Mouse (Mus musculus): Measurements from ENCODE around the gene Mmgt2.

The Mmgt2 gene

GRCm38 (mm10) chr11:62621586-62622283, 26.7 kb upstream of the Mmgt2 start:
- ATAC-seq (ENCODE audit: low TSS enrichment), result no peak

DNA sequence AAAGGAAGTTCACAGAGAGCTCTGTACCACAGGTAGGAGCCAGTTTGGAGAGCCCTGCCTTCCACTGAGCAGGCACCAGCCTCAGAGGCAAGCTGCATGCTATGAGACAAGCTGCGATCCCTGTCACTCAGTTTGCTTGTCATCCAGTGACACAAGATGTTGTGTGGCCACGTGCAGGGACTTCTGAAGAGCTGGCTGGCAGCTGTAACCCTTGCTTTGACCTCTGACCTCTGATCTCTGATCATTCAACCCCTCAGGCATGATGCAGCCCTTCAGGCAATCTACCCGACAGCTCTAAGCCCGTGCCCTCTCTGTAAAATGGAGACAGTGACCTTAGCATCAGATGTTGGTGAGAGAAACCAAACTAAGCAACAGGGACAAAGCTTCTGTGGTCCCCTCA, 25.6 kb upstream of the Mmgt2 start:
- no peak for ATAC-seq (ENCODE audit: low TSS enrichment)

DNA sequence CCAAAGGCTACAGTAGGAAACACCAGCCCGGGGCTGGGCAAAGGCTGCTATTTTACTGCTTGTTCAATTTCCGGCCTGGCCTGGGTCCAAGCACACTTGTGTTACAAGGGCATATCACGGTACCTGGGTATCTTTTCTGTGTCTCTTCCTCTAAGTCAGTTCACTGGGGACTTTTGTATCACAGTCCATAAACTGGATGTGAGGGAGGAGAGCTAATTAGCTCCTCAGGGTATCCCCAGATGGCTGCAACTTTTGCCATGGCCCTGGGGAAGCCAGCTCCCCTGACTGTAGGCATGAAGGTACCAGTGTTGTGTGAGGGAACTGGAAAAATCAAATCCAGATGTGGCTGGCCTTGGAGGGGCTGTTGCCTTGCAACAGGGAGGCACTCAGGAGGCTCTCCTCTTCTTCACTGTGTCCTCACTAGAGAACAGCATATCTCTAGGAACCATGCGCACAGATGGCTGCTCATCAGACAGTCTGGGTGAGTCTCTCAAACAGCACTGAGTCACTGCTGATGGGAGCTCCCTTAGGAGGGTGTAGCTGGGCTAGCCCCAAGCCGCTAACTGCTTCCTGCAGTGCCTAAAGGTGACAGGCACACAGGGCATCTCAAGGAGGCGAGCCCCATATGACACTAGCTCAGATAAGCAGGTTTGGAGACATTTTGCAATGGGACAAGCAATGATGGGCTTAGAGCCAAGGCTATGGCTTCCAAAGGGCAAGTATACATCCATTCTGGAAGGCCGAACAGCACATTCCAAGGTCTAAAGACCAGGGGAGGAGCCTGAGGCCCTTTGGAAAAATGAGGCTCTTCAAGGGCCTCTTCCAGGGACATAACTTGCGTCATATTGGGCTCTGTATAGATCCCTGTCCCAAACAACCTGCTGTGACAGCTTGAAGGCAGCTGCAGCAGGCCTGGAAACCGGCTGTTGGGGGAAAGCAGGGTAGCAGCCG, 23.8 kb upstream of the Mmgt2 start:
- ATAC-seq (ENCODE audit: low TSS enrichment), result peak; percentile 94

DNA sequence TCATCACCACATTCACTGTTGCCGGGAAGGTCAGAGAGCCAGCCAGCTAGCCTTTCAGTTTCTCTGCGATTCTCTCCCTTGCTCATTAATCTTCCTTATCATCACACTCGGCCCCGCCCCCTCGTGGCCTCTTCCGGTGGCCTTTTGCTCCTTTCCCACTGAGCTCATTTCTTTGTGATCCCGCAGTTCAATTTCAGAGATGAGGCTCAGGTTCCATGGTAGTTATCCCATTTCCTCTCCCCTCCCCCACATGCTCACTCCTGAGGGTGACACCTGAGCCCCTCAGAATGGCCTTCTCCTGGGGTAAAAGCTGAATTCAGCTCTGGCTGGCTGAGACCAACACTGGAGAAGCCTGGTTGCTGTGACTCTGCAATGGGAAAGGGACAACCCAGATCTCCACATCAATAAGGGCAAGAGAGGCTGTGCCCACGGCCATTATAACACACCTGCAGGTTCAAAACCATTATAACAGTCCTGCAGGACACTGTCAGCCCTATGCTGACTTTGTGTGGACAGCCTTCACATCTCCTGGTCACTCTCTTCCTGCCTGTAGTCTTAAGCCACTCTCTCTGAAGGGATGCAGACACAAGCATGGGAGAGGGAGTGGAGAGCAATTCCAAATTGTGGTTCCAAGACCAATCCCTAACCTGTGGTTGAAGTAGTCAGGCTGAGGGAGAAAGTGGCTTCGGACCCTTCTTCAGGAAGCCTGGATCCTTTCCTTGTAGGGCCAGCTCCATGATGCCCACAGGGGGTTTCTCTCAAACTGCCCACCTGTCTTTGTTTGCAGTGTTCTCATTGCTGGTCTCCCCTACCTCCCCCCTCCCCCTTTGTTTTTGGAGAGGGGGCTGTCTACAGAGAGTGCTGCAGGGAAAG, 18.9 kb upstream of the Mmgt2 start:
- no peak for ATAC-seq (ENCODE audit: low TSS enrichment)

- ATAC-seq (ENCODE audit: low TSS enrichment), result peak; percentile 13; the same call in 1 of the 2 replicates
Measured at GRCm38 (mm10) chr11:62630225-62630821, 18.1 kb upstream of the Mmgt2 start.

DNA sequence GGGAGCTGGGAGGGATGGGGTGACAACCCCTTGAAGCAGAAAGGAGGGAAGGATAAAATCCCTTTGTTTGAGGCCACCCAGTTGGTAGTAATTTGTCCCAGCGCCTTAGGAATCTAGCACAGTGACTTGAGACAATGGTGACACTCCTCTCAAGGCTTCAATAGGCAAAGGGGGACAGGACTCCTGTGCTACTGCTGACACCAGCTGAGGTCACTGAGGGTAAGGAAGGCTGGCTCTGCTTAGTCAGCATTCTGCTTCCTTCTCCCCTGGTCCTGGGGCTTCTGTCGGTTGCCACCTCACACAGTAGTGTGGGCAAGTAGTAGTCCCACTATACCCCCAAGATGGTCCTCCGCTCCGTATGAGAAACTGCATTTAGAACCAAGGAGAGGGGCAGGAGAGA, 17.3 kb upstream of the Mmgt2 start:
- ATAC-seq (ENCODE audit: low TSS enrichment), result no peak

DNA sequence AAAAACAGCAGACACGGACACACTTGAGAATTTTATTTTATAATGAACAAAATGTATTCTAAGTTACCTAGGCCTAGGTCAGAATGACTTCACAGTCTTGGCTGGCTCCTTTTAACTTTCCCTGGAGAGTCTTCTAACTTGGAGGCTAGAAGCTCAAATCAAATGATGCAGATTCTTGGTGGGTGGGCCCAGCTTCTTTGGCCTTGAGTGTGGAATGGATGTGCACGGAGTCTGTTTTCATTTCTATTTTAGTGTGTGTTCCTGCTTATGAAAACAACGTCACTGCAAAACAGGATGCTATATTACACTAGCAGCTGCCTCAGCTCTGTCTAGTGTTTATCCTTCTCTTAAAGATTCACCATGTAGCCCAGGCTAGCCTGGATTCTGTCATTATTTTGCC, 13.1 kb upstream of the Mmgt2 start:
- no peak for ATAC-seq (ENCODE audit: low TSS enrichment)

DNA sequence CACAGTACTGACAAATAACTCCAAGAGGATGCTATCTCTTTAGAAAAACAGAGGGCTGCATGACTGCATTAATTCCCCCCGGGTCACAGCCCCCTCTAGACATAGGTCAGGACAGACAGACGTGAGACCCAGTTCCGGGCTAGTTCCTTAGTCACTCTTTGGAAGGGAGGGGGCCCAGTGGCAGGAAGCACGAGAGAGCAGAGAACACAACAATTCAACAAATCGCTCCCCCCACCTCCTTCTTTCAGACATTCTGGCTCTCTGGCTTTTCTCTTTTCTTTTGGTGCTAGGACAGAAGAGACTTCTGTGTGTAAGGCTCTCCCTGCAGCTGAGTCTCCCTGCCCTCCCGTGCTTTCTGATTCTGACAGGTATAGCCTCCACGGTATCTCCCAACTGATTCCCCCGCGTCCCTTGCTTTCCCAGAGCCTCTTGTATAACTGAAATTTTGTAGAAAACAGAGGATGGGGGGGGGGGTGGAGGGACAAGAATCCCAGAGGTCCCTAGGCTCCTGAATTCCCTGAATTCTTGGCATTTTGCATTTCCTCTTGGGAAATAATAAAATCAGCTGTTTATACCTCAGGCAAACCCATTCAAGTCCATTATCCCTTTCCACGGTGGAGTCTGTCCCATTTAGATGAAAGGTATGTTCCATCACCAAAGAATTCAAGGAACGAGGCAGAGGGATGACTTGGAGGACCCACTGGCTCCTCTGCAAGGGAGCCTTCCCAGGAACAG, 12.2 kb upstream of the Mmgt2 start:
- ATAC-seq (ENCODE audit: low TSS enrichment), result peak; percentile 30; the same call in 1 of the 2 replicates

- ATAC-seq (ENCODE audit: low TSS enrichment), result peak; percentile 72
Measured at GRCm38 (mm10) chr11:62636840-62637221, 11.6 kb upstream of the Mmgt2 start.

GRCm38 (mm10) chr11:62637401-62637800, 11.1 kb upstream of the Mmgt2 start:
- ATAC-seq (ENCODE audit: low TSS enrichment), result 0 out of 2 replicates have a peak, but pooled peaks have one; percentile 13

GRCm38 (mm10) chr11:62637806-62638205, 10.7 kb upstream of the Mmgt2 start:
- ATAC-seq (ENCODE audit: low TSS enrichment), result no peak

DNA sequence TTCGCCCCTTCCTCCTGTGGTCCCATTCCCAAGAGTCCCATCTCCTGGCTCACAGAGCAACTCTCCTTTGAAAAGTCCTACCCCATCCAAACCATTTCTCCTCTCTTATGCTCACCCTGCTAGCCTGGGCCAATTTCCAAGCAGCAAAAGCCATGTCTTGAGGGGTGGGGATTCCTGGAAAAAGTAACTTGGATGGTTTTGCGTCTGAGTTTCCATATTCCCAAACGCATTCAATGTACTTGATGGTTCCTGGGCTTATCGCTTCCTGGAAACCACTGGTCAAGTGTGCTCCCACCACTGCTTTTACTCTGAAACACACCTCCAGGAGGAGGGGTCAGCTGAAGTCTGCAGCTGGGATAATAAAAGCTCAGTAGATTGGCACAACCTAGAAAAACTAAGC, 10.1 kb upstream of the Mmgt2 start:
- ATAC-seq (ENCODE audit: low TSS enrichment), result no peak

- ATAC-seq (ENCODE audit: low TSS enrichment), result no peak
Measured at GRCm38 (mm10) chr11:62640378-62640777, 8.1 kb upstream of the Mmgt2 start.

DNA sequence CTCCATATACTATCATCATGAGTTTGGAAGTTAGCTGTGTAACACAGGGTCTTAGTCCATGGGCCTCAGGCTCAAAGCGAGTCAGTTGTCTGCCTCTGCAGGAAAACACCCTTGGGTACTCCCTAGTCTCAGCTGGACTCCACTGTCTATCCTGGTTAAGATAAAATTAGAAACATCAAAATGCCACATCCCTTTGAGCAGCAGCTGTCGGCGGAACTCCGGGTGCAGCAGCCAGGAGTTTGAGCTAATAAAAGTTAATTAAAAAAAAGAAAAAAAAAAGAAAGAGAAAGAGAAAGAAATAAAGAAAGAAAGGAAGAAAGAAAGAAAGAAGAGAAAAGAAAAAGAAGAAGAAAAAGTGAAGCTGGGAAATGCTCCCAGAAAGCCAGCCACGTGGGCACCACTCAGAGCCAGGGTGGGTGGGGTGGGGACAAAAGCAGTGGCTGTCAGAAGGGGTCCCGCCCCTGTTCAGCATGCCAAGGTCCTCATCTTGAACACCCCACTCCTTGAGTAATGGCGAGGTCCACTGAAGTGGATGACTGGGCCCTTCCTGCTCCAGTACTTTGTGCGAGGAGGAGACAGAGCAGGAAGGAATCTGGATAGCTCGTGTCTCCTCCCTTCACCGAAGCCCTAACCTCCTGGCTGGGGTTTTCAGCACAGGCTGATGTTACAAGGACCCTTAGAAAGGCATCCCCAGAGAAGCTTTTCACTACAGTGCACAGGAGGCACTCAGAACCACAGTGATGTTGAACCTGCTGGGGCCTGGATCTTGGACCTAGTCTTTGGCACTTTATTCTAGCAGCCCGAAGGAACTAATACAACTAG, 6.2 kb upstream of the Mmgt2 start:
- ATAC-seq (ENCODE audit: low TSS enrichment), result no peak

DNA sequence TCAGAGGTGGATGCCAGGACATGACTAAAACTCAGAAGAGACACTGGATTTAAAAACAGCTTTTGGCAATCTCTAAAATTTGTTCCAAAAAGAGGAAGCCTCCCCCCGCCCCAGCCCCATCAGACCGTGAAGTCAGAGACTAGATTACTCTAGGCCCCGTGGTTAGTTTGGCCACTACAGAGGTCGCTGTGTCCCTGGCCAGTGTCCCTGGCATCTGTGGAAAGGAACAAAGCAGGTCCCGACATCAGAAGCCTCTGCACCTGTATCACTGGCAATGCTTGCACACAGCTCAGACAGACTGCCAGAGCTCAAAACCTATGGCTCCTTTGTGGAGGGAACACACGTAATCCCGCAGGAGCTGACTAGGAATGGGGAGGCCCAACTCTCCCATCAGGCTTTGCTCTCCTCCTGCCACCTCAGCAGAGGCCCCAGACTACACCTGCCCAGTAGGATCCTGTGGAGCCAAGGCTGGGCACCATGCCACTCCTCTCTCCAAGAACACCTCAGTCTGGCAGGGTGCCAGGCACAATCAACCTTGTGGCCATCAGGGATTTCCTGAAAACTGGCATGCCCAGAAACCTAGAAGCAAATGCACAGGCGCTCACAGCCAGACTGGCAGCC, 5.3 kb upstream of the Mmgt2 start:
- ATAC-seq (ENCODE audit: low TSS enrichment), result 0 out of 2 replicates have a peak, but pooled peaks have one; percentile 14

DNA sequence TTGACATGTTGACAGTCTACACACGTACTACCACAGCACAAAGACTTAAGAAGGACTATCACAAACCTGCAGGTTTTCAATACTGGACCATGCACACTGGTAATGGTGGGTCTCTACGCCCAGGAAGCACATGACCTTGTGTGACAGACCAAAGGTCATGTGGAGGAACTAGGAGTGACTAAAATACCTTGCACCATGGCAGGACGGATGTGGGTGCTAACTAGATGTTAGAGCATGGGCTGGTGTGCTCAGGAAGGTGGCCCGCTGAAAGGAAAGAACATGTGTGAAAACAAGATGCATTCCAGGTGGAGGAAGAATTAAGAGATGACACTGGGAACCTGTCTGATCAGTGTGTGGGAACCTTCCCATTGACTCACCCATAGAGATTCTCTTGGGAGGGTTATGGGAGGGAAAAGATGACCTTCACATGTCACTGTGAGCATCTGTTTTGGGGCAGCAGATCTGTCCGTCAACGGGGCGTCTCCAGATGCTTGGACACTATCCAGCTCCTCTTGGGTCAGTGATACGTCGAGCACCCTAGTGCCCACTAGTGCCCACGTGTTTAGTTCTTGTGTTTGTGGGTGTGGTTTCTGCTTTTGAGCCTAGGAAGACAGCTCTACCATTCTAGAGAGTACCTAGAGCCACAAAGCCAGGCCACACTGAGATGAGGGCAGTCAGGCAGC, 4.6 kb upstream of the Mmgt2 start:
- no peak for ATAC-seq (ENCODE audit: low TSS enrichment)

- no peak for ATAC-seq (ENCODE audit: low TSS enrichment)
Measured at GRCm38 (mm10) chr11:62644602-62645336, 3.7 kb upstream of the Mmgt2 start.

DNA sequence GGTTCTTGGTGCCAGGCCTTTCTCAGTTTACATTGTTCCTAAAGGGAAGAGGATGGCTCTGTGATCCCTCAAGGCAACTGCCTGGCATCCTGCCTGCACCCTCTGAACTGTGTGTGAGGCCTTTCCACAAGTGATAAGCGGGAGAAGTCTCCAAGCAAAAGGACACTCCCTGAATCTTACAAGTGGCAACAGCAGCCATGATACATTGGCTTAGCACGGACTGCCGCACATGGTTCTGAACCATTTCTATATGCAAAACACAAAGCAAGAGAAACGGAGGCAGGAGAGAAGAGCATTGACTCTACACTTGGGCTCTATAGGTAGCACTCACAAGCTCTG, 3.2 kb upstream of the Mmgt2 start:
- ATAC-seq (ENCODE audit: low TSS enrichment), result no peak
